Mouse (Mus musculus) E14TG2a.4 (cell line): Measurements from ENCODE around the gene Gcfc2.

Source experiments
- CTCF ChIP-seq: conservative IDR thresholded peaks from 2 replicates; pipeline ENCODE4 v1.5.1; 2014; ENCODE audit warnings: low read length
- NANOG ChIP-seq: IDR thresholded peaks from 2 replicates; pipeline ENCODE4 v1.6.1; 2014; ENCODE audit warnings: borderline replicate concordance, low read length, mixed read lengths

GRCm38 (mm10) chr6:81943281-81943680, 19.8 kb downstream of the Gcfc2 start:
- TF ChIP-seq CTCF, result no peak
- no peak for TF ChIP-seq NANOG
